Mouse (Mus musculus): ENCODE measurements at regions not wholly inside any gene's neighbourhood (a gene's known extent, or its start where the extent isn't known, plus 50 kb on each side); places are given as distances from the start of the nearest gene placed in this dataset.

DNA sequence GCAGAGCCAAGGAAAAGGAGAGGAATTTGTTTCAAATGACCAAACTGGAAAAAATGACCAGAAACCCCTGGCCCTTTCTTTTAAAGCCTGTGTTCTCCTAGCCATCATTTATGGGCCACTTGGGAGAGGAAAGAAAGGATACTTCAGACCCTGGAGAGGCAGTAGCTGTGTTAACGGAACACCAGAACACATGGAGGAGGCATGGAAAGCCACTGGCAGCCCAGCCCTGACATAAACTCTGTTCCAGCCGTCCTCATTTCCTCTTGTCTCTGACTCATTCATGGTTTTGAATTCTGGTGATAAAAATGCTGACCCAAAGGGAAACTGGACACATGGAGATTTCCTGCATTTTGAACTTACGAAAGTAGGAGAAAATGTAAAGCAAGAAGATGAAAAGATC is 295.9 kb downstream of the Fat4 start:
- TF ChIP-seq CTCF (IDR thresholded peaks at IDR 0.05; ENCODE audit: borderline replicate concordance, insufficient read depth, low read depth, low read length) (no peak), POLR2A (IDR thresholded peaks at IDR 0.05; ENCODE audit: borderline replicate concordance, insufficient read depth, low read length) (no peak)
